Mouse (Mus musculus): ENCODE results near the gene Mfap2.

DNA sequence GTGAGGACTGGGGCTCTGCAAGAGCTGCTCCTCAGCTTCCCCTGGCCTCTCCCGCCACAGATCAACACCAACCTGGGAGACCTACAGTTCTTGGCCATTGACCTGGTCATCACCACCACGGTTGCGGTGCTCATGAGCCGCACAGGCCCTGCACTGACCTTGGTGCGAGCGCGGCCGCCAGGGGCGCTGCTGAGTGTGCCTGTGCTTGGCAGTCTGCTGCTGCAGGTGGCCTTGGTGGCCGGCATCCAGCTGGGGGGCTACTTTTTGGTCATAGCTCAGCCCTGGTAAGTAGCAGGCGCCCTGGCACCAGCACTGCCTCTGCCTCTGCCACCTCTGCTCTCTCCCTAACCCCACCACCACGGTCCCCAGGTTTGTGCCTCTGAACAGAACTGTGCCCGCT lies 4.2 kb upstream of the Mfap2 start:
- no peak for TF ChIP-seq POLR2A (IDR thresholded peaks at IDR 0.05; ENCODE audit: low read depth, low read length)
- peak; percentile 42; the same call in 1 of the 2 replicates for TF ChIP-seq CTCF (IDR thresholded peaks at IDR 0.05; ENCODE audit: borderline replicate concordance, insufficient read depth, low read length)

Measured in embryonic fibroblast, embryonic 13.5 days (primary cell).